Mouse (Mus musculus) left cerebral cortex, adult 2 months (tissue): ENCODE measurements at regions not wholly inside any gene's neighbourhood (a gene's known extent, or its start where the extent isn't known, plus 50 kb on each side); places are given as distances from the start of the nearest gene placed in this dataset.

Experiments
- DNase-seq, 2 experiments: peaks; one replicate each; pipeline ENCODE4 v3.0.0; 2021 to 2022; ENCODE audit warnings: low spot score in 2 of 2, mixed read lengths in 1 of 2; ENCODE audit errors: extremely low spot score in 1 of 2
- H3K27ac ChIP-seq: fragments of 200-600 bp; 2 replicates; pipeline ENCODE4 v1.8.1; 2022
- H3K4me3 ChIP-seq: fragments of 200-600 bp; 2 replicates; pipeline ENCODE4 v1.8.1; 2022
- CTCF ChIP-seq: fragments of 200-600 bp; IDR thresholded peaks from 2 replicates; pipeline ENCODE4 v1.8.1; 2022; ENCODE audit warnings: antibody characterized with exemption, mild to moderate bottlenecking, moderate library complexity
- intact Hi-C: fragments of 180-260 bp; cut with DNase I; formaldehyde crosslinking; loops from one replicate; pipeline ENCODE4 v1.15.1; 2025

DNA sequence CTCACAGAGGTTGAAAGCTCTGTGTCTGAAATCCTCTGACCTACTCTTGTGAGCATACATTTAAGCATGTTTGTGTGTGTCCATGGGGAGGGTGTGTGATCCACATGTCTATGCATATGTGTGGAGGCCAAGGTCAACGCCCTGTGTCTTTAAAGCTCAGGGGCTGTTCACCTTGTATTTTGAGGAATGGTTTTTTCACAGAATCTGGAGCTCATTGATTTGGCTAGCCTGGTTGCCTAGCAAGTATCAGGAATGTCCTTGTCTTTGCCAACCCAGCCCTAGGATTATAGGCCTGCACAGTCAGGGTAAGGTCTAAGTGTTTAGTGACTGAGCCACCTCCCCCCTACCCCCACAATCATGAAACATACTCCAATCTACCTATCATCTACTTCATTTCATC is 394.0 kb upstream of the Plxna2 start:
- no peak for TF ChIP-seq CTCF
- Histone ChIP-seq H3K27ac (no peak overlapping the region), H3K4me3 (no peak overlapping the region)
- intact Hi-C loops, result loop anchor here (5.0 kb wide), 1 partner anchor 172 kb away; no protein-coding TSS in a partner anchor
- no peak for DNase-seq

DNA sequence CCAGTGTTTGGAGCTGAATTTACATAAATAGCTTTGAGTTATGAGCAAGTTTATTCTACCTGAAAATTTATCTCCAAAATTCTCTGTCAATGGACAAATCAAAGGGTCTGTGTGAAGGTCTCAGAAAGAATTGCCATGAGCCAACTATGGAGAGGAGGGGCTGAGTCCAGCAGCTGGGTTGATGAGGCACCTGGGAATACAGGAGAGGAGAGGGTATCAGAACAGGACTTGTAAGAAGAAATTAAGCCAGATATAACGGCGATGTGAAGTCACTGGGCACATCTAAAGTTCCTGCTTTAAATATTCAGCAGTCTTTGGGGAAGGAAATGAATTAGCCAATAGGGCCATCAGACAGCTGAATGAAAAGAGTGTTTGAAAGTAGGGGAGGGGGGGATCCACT is 394.4 kb upstream of the Plxna2 start:
- no peak for DNase-seq
- Histone ChIP-seq H3K4me3 (no peak overlapping the region), H3K27ac (no peak overlapping the region)
- intact Hi-C loops, result loop anchor here (2.0 to 5.0 kb wide), 2 partner anchors 171 to 525 kb away; no protein-coding TSS in a partner anchor
- TF ChIP-seq CTCF, result no peak

DNA sequence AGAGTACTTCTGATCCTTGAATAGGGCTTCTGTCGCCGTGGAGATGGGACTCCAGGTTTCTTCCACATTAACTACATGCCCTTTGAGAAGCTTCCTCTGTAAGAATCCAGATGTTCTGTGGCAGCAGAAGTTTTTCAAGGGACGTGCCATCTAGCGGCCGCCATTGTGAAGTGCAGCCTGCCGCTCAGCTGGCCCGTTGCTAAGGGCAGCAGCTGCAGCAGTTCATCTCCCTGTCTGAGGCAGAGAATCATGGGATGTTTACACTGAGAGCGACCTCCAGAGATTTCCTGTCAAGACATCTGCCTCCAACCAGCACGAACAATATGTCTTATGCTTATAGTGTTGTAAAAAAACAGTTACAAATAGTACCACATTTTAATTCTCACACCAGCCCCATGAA is 395.0 kb upstream of the Plxna2 start:
- intact Hi-C loops, result loop anchor here (2.0 to 5.0 kb wide), 2 partner anchors 171 to 524 kb away; no protein-coding TSS in a partner anchor
- peak; percentile 73 to 77 for DNase-seq
- no peak overlapping the region for H3K27ac ChIP-seq
- no peak overlapping the region for H3K4me3 ChIP-seq
- TF ChIP-seq CTCF, result peak; percentile 97

DNA sequence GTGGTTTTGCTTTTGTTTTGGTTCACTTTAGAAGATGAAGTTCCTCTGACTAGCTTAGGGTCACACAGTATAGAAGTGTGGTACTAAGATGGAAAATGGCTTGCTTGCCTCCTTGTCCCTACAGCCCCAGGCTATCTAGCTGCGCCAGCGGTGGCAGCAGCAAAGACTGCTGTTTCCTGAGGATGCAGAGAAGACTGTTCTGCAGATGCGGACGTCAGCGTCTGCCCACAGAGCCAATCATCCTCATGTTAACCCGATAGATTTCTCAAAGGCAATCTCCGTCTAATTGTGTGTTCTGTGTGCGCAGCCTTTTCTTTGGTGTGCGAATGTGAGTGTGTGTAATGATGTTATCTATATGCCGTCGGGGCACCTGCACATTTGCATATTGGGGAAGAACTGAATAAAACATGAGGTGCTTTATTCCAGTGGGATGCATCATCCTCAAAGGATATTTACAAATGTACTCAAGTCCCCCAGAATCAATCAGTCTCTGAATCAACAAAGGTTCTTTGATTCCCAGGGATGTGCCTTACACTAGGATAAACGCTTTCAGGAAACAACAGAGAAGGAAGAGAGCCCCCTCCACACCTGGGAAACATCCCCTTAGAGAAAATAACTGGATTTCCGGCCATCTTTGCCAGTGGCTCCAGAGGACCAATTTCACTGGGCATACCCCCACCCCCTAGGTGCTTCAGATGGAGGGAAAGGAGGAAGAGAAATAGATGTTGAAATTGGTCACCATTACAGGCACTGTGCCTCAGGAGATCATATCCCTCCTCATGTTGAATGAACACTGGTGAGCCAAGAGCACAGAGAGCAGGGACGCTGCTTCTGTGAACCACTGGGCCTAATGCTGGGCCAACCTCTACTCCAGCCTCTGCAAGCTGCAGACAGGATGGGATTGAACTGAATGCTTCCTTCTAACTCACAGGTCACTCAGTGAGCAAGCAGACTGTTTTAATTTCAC is 409.7 kb upstream of the Plxna2 start:
- Histone ChIP-seq H3K27ac (no peak overlapping the region), H3K4me3 (no peak overlapping the region)
- no peak for DNase-seq
- no peak for TF ChIP-seq CTCF
- intact Hi-C loops, result no loop called here

DNA sequence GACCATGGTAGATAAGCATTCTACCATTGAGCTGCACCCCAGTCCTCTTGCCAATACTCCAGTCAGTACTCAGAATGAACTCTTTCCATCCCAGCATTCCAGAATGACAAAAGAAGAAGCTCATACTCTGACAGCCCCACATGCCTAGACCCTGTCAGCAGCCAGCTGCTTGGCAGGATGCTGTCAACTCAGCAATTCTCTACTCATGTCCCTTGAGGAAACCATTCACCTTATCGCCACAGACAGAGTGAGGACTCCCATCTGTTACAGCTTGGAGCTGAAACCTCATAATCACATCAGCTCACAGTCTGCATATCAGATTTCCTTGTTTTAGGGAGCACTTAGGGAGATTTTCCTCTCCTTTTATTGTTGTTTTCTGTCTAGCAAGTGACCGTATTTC is 420.5 kb upstream of the Plxna2 start:
- no peak overlapping the region for H3K4me3 ChIP-seq
- TF ChIP-seq CTCF, result no peak
- no peak for DNase-seq
- H3K27ac ChIP-seq, result no peak overlapping the region
- intact Hi-C loops, result no loop called here

DNA sequence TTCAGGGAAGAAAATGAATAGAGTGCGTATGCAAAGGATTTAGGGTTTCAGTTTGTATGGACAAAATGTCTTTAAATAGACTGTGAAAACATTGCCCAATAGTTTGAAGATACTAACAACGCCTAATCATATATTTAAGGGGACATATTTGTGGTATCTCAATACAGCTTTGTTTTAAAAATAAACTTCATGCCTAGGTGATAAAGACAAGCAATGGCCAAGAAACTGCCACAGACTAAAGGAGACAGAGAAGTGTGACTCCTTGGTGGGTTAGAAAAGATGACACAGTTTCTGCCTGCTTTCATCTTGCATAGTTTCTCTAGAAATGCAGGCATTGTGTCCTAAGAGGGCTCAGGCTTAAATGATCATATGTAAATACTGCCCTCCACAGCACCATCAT is 435.7 kb upstream of the Plxna2 start:
- no peak for DNase-seq
- no peak for TF ChIP-seq CTCF
- intact Hi-C loops, result no loop called here

DNA sequence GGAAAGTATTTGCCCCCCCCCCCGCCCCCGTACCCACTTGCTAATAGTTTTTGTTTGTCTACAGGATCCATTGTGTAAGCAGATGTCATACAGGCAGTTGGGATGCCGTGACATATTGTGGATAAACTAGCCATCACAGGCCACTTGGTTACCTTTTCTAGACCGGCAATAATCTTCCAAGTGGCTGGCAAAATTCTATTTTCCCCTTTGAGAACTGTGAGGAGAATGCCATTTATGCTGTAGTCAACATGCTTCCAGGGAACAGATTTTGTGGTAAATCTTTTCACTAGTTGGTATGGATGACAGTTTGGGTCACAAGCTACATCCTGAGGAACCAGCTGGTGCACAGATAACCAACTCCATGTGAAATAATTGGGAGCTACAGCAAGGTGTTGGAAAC is 456.5 kb upstream of the Plxna2 start:
- Histone ChIP-seq H3K4me3 (no peak overlapping the region), H3K27ac (no peak overlapping the region)
- intact Hi-C loops, result no loop called here
- DNase-seq, result no peak
- no peak for TF ChIP-seq CTCF

More for the DNA sequence above, 435.7 kb upstream of the Plxna2 start:
- H3K4me3 ChIP-seq, result no peak overlapping the region
- no peak overlapping the region for H3K27ac ChIP-seq

DNA sequence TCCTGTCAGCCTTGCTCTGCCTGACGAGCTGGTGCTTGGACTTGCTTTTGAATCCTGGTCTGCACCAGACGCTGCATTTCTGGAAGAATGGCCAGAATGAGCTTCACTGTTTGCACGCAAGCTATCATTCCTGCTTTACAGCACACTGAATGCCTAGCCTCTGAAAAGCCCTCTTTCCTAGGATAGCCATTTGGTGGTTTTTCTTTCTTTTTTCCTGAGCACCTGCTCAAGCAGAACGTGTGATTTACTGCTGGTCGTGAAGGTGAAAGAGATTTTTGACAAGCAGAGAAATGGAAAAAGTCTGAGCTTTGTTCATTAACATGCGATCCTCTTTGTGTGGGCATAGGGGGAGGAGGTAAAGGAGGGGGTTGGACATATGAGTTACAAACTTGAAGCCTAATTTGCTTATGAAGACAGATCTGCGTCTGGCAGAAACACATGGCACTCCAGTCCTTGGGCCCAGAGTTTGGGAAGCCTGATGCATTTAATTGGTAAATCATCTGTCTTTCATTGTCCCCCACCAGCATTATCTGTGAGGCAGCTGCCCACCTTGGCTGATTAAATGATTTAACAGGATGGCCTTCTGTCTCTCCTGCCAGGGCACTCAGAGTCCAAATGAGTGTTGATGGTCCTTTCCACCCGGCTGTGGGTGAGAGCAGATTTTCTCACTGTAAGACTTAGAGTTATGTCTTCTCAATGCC is 457.1 kb upstream of the Plxna2 start:
- no peak for DNase-seq
- intact Hi-C loops, result no loop called here
- no peak for TF ChIP-seq CTCF
- no peak overlapping the region for H3K27ac ChIP-seq
- H3K4me3 ChIP-seq, result no peak overlapping the region

DNA sequence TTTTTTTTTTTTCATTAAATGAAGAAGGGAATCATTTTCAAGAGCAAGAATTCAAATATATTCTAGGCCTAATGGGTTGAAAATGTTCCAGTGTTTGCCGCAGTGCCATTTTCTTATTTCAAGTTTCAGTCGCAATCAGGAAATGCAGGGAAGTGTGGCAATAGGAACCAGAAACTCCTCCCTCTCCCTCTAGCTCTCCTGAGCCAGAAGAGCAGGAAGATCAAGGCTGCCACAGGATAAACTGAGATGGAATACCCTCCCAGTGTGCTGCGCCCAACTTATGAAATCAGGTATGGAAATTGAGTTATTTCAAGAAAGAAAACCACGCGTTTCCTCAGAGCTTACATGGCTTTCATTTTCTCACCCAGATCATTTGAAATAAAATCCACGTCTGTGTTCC is 460.8 kb upstream of the Plxna2 start:
- Histone ChIP-seq H3K4me3 (no peak overlapping the region), H3K27ac (no peak overlapping the region)
- intact Hi-C loops, result no loop called here
- no peak for DNase-seq
- no peak for TF ChIP-seq CTCF

DNA sequence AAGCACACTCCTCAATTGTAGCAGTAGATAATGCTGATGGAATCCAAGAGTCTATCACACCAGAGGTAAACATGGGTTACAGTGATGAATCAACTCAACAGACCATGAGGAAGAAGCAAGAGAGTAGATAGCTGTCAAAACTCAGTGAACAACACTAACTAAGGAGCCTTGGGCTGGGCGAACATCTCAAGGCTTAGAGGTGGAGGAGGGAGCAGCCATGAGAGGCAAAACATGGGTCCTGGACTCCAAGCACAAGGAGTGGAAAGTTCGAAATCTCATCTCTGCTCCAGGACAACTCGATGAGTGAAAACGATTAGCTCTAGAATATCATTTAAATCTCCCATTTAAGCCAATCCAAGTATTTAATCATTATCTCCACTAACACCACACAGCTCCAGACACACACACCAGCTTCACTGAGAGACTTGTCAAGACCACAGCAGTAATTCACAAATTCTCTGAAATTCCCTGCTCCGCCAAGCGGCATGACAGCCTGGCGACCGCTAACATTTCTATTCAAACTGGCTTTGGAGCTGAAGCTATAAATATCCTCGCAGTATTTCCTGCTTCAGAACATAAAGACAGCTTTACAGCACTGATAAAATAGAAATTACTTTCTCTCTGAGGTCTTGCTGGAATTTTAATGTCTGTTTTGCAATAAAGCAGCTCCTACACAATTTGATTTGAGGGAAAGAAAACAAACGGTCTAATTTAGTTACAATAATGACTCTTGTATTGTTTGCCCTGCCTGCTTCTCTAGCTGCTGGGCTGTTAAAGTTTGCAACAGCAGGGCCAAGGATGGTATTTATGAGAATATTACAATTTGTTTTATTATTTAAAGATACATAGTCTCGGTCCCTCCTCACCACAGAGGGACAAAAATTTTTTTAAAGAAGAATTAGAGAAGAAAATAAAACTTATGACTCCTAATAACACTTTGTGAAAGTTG is 469.3 kb upstream of the Plxna2 start:
- intact Hi-C loops, result no loop called here
- DNase-seq, result peak in 1 of 2 experiments; percentile 9

DNA sequence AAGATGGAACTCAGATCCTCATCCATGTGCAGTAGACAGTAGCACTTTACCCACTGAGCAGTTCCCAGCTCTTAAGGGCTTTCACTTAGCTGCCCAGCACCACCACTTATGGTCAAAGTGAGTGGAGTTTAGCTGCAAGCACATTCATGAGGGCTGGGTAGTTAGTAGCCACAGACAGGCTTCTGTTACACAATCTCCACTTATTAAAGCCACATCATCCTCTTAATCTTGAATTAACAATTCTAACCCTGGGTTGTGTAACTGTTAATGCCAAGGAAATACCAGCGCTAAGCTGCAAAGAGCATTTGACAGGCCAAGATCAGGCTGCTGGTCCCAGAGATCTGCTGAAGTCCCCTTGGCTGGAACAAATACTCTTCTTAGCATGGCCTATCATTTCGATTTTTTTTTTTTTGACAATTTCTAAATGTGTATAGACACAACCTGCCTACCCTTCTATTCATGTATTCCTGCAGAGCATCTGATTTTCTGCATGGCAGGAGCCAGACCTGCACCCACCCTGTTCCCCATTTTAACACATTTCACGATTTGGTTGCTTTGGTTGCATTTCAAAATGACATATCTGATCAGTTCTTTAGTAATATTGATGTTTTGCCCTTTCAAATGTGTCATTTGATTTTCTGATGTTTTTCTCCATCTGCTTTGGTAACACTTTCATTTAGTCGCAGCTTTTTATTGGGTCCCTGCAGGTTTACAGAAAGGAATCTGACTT is 500.2 kb upstream of the Plxna2 start:
- no peak for TF ChIP-seq CTCF
- Histone ChIP-seq H3K27ac (no peak overlapping the region), H3K4me3 (no peak overlapping the region)
- no peak for DNase-seq
- intact Hi-C loops, result no loop called here

More for the DNA sequence above, 469.3 kb upstream of the Plxna2 start:
- no peak for TF ChIP-seq CTCF
- H3K27ac ChIP-seq, result no peak overlapping the region
- no peak overlapping the region for H3K4me3 ChIP-seq
